ENCODE assay signal across 32 mouse cellular contexts in the genomic region with DNA sequence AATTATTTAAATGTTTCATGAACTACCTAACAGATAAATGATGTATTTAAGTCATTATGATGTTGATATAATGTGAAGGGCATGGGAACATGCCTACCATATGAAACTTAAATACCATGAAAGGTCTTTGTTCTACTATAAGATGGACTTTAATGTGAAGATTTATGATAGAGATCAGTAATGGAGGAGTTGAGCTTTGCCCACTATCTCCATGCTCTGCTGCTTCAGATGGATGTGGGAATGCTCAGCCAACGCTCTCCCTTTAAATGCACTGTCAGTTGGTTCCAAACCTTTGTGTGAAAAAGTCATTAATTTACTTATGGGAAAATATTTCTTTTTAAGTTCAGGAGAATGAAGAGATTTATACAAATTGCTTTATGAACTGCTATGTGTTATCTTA.
"Had no signal": no experiment of that assay in that cellular context is flagged by ENCODE, and none has a peak within 500 bp of the region (broad histone marks: within the 10 kb centered on the region; RNA-seq: fewer than 3 reads in every experiment).

No protein-coding gene starts in this region.

- DNase-seq: left cerebral cortex, postnatal 4 days; liver; liver, embryonic 13.5 days; liver, postnatal 0 days; lung, adult 18-20 months; lung, adult 2 months; lung, embryonic 14.5 days; lung, postnatal 10 days; lung, postnatal 14 days; lung, postnatal 36 days; lung, postnatal 4 days; midbrain, embryonic 14.5 days had no signal

- H3K36me3 ChIP-seq: limb, embryonic 10.5 days; limb, embryonic 12.5 days; limb, embryonic 13.5 days; limb, embryonic 15.5 days; liver, embryonic 12.5 days; liver, embryonic 13.5 days; liver, embryonic 15.5 days; lung, embryonic 15.5 days; midbrain, embryonic 10.5 days; midbrain, embryonic 12.5 days; midbrain, embryonic 13.5 days; midbrain, embryonic 15.5 days; neural tube, embryonic 12.5 days had no signal

- H3K9me3 ChIP-seq: limb, embryonic 10.5 days; limb, embryonic 12.5 days; limb, embryonic 13.5 days; limb, embryonic 15.5 days; liver, embryonic 12.5 days; liver, embryonic 13.5 days; liver, embryonic 15.5 days; lung, embryonic 15.5 days; midbrain, embryonic 10.5 days; midbrain, embryonic 12.5 days; midbrain, embryonic 13.5 days; midbrain, embryonic 15.5 days; neural tube, embryonic 12.5 days had no signal

- H3K4me3 ChIP-seq: limb, embryonic 10.5 days; limb, embryonic 12.5 days; limb, embryonic 13.5 days; limb, embryonic 15.5 days; liver, embryonic 12.5 days; liver, embryonic 13.5 days; liver, embryonic 15.5 days; lung, embryonic 15.5 days; megakaryocyte, embryonic 14.5 days; midbrain, embryonic 10.5 days; midbrain, embryonic 12.5 days; midbrain, embryonic 13.5 days; midbrain, embryonic 15.5 days; myocyte; neural tube, embryonic 12.5 days had no signal

- H3K27me3 ChIP-seq: limb, embryonic 12.5 days; limb, embryonic 13.5 days; limb, embryonic 15.5 days; liver, embryonic 12.5 days; liver, embryonic 13.5 days; liver, embryonic 15.5 days; lung, embryonic 15.5 days; megakaryocyte, embryonic 14.5 days; midbrain, embryonic 12.5 days; midbrain, embryonic 13.5 days; midbrain, embryonic 15.5 days; neural tube, embryonic 12.5 days had no signal

- H3K27ac ChIP-seq: limb, embryonic 10.5 days; limb, embryonic 12.5 days; limb, embryonic 13.5 days; limb, embryonic 15.5 days; liver, embryonic 12.5 days; liver, embryonic 13.5 days; liver, embryonic 14.5 days; liver, embryonic 15.5 days; lung, embryonic 15.5 days; macrophage; midbrain, embryonic 10.5 days; midbrain, embryonic 12.5 days; midbrain, embryonic 13.5 days; midbrain, embryonic 15.5 days; neural tube, embryonic 12.5 days had no signal

- ATAC-seq: liver, embryonic 12.5 days; liver, postnatal 0 days; lung, postnatal 0 days; midbrain, embryonic 13.5 days; midbrain, embryonic 15.5 days; midbrain, embryonic 16.5 days had no signal

- H3K4me1 ChIP-seq: limb, embryonic 10.5 days; limb, embryonic 12.5 days; limb, embryonic 13.5 days; limb, embryonic 15.5 days; liver, embryonic 12.5 days; liver, embryonic 13.5 days; liver, embryonic 15.5 days; lung, embryonic 15.5 days; megakaryocyte, embryonic 14.5 days; midbrain, embryonic 10.5 days; midbrain, embryonic 12.5 days; midbrain, embryonic 13.5 days; midbrain, embryonic 15.5 days; neural tube, embryonic 12.5 days had no signal

- H3K4me2 ChIP-seq: limb, embryonic 12.5 days; limb, embryonic 13.5 days; limb, embryonic 15.5 days; liver, embryonic 11.5 days; liver, embryonic 12.5 days; liver, embryonic 13.5 days; liver, embryonic 15.5 days; lung, embryonic 14.5 days; lung, embryonic 15.5 days; midbrain, embryonic 11.5 days; midbrain, embryonic 12.5 days; midbrain, embryonic 13.5 days; midbrain, embryonic 15.5 days; neural tube, embryonic 12.5 days had no signal

- H3K9ac ChIP-seq: limb, embryonic 12.5 days; limb, embryonic 13.5 days; limb, embryonic 15.5 days; liver, embryonic 12.5 days; liver, embryonic 13.5 days; liver, embryonic 14.5 days; liver, embryonic 15.5 days; liver, postnatal 0 days; lung, embryonic 14.5 days; lung, embryonic 15.5 days; midbrain, embryonic 12.5 days; midbrain, embryonic 13.5 days; midbrain, embryonic 15.5 days; neural tube, embryonic 12.5 days had no signal
